Comparison of ENCODE assay signal across 12 mouse cellular contexts in the genomic region with DNA sequence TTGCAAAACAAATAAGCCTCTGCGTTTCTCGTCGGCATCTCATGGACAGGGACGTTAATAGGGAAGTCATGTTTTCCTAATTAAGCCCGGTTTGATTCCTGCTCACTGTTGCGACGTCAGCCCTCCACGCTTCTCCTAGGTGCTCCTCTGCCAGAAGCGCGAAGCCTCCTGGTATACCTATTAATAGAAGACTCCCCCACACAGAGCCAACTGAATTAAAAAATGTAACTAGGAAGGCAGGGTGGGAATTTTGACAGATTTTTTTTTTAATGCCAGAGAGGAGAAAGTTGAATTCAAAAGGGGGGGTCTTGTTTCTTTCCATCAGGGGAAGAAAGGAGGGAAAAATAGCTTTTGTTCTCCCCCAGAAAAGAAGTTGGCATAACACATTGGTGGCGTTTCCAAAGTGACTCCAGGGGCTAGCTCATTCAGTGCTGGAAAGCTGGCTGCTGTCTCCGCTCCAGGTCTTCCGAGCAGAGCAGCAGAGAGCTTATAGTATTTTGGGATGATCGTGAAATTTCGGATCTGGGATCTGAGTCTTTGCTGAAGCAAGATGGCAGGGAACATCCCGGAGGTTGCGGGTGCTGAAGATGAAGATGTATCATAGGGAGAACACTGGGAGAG.
DNase-seq lines count a peak whose midpoint lies in the region; ATAC-seq lines count a peak whose summit lies in the region.
"Had no signal": no experiment of that assay in that cellular context is flagged by ENCODE, and none has a peak within 500 bp of the region (broad histone marks: within the 10 kb centered on the region; RNA-seq: fewer than 3 reads in every experiment).

No protein-coding gene starts in this region.

- no peak for ATAC-seq in hindbrain, embryonic 14.5 days (ENCODE audit: low FRiP score)
- no peak for ATAC-seq in hindbrain, embryonic 13.5 days (ENCODE audit: low FRiP score)
- no peak for ATAC-seq in kidney, embryonic 16.5 days (ENCODE audit: low FRiP score, low TSS enrichment)
- ATAC-seq in erythroblast, adult 5-6 weeks (replicated peaks; ENCODE audit: low FRiP score, poor library complexity, severe bottlenecking): no peak
- ATAC-seq: inflammation-experienced regulatory T-cells, adult 6 months had no signal

- H3K27ac ChIP-seq in hindbrain, embryonic 14.5 days: no peak overlapping the region
- H3K27ac ChIP-seq in hindbrain, embryonic 13.5 days: no peak overlapping the region
- no peak overlapping the region for H3K27ac ChIP-seq in kidney, embryonic 16.5 days (ENCODE audit: low read length)

- H3K36me3 ChIP-seq in hindbrain, embryonic 14.5 days (replicated peaks; ENCODE audit: control insufficient read depth, insufficient read depth): no peaks in the 10 kb centered on the region
- H3K36me3 ChIP-seq in hindbrain, embryonic 13.5 days: no peaks in the 10 kb centered on the region
- no peaks in the 10 kb centered on the region for H3K36me3 ChIP-seq in kidney, embryonic 16.5 days (ENCODE audit: insufficient read depth, low read length)

- no peak overlapping the region for H3K9ac ChIP-seq in hindbrain, embryonic 14.5 days
- no peak overlapping the region for H3K9ac ChIP-seq in hindbrain, embryonic 13.5 days
- H3K9ac ChIP-seq in kidney, embryonic 16.5 days (replicated peaks; ENCODE audit: low read length): no peak overlapping the region

- H3K27me3 ChIP-seq in hindbrain, embryonic 14.5 days (ENCODE audit: control insufficient read depth, insufficient read depth, low read length): no peaks in the 10 kb centered on the region
- H3K27me3 ChIP-seq in hindbrain, embryonic 13.5 days: peaks cover 3% of the 10 kb centered on the region; the same call in 1 of the 2 replicates
- H3K27me3 ChIP-seq in kidney, embryonic 16.5 days (ENCODE audit: insufficient read depth, low read length): no peaks in the 10 kb centered on the region

- H3K4me3 ChIP-seq in hindbrain, embryonic 14.5 days (replicated peaks; ENCODE audit: low read length): no peak overlapping the region
- H3K4me3 ChIP-seq in hindbrain, embryonic 13.5 days: no peak overlapping the region
- no peak overlapping the region for H3K4me3 ChIP-seq in kidney, embryonic 16.5 days (ENCODE audit: low read length)

- 0 out of 2 replicates have a peak, but pooled peaks cover 3% of the 10 kb centered on the region for H3K4me1 ChIP-seq in hindbrain, embryonic 14.5 days (replicated peaks; ENCODE audit: control insufficient read depth, insufficient read depth, low read length)
- peaks cover 31% of the 10 kb centered on the region for H3K4me1 ChIP-seq in hindbrain, embryonic 13.5 days (replicated peaks)
- no peaks in the 10 kb centered on the region for H3K4me1 ChIP-seq in kidney, embryonic 16.5 days (ENCODE audit: insufficient read depth, low read length)

- DNase-seq in cerebellum, postnatal 10 days: peak; percentile 52 to 55
- no peak for DNase-seq in cerebellum, adult 11 months
- peak; percentile 36 for DNase-seq in hindbrain, embryonic 14.5 days (ENCODE audit: low spot score)
- DNase-seq in retina, postnatal 1 day: peak; percentile 42
- no peak for DNase-seq in retina, embryonic 14.5 days (ENCODE audit: low spot score)
- DNase-seq: cerebellum, adult 8-10 months; lung, adult 2 months; thymus, postnatal 14 days had no signal

- WGBS in hindbrain, embryonic 14.5 days: 57% methylated on average over 17 of the region's 17 CpGs
- WGBS in hindbrain, embryonic 13.5 days: 63% methylated on average over 17 of the region's 17 CpGs
- 80% methylated on average over 17 of the region's 17 CpGs for WGBS in kidney, embryonic 16.5 days

- H3K9me3 ChIP-seq in hindbrain, embryonic 14.5 days (ENCODE audit: control insufficient read depth, low read length): no peaks in the 10 kb centered on the region
- no peaks in the 10 kb centered on the region for H3K9me3 ChIP-seq in hindbrain, embryonic 13.5 days
- no peaks in the 10 kb centered on the region for H3K9me3 ChIP-seq in kidney, embryonic 16.5 days (ENCODE audit: low read length)

- no peak overlapping the region for H3K4me2 ChIP-seq in hindbrain, embryonic 14.5 days (replicated peaks)
- no peak overlapping the region for H3K4me2 ChIP-seq in hindbrain, embryonic 13.5 days
- H3K4me2 ChIP-seq in kidney, embryonic 16.5 days (replicated peaks; ENCODE audit: low read depth, low read length): no peak overlapping the region

Comparison
In these comparisons a context has a peak if more than half of its experiments do, and no peak if none do; other contexts are left out.
1. DNase-seq: peak in cerebellum, postnatal 10 days (2 of 2), hindbrain, embryonic 14.5 days (single experiment) and retina, postnatal 1 day (single experiment); none in cerebellum, adult 11 months (single experiment) and retina, embryonic 14.5 days (single experiment).